Mouse (Mus musculus) MEL (cell line): Measurements from ENCODE around the gene Ttc39d. TPM values are rescaled to one million over a fixed set of nuclear protein-coding genes. Genes with fewer than 3 reads are reported as not detected.

ENCODE experiments used
- DNase-seq: peaks from one replicate; pipeline ENCODE4 v3.0.0; 2011; ENCODE audit warnings: low read depth, low spot score
- H3K27ac ChIP-seq: 2 replicates; pipeline ENCODE4 v1.5.1; 2012; ENCODE audit warnings: low read depth, mild to moderate bottlenecking, control low read depth, low read length, moderate library complexity; ENCODE audit not compliant: control insufficient read depth
- H3K27me3 ChIP-seq, 2 experiments: fragments of 150-350 bp in 1 of 2; sonication (generic) in 1 of 2; 2 replicates each; pipeline ENCODE4 v1.6.1; 2012; ENCODE audit warnings: low read length in 2 of 2, mild to moderate bottlenecking in 2 of 2, improper control_type of control experiment in 1 of 2, moderate library complexity in 1 of 2; ENCODE audit not compliant: insufficient read depth in 2 of 2, control insufficient read depth in 1 of 2
- H3K36me3 ChIP-seq, 2 experiments: 2 replicates each; pipeline ENCODE4 v1.6.1; 2012 to 2014; ENCODE audit warnings: low read length in 2 of 2, improper control_type of control experiment in 1 of 2, inconsistent platforms in 1 of 2, mild to moderate bottlenecking in 1 of 2; ENCODE audit not compliant: insufficient read depth in 2 of 2, control insufficient read depth in 1 of 2
- H3K4me1 ChIP-seq, 2 experiments: fragments of 150-350 bp in 1 of 2; sonication (generic) in 1 of 2; 2 replicates each; pipeline ENCODE4 v1.6.1; 2012; ENCODE audit warnings: low read length in 2 of 2, improper control_type of control experiment in 1 of 2, mild to moderate bottlenecking in 1 of 2; ENCODE audit not compliant: insufficient read depth in 2 of 2, control insufficient read depth in 1 of 2
- H3K4me3 ChIP-seq, 2 experiments: fragments of 150-350 bp in 1 of 2; sonication (generic) in 1 of 2; 2 replicates each; pipeline ENCODE4 v1.5.1; 2012; ENCODE audit warnings: low read depth in 2 of 2, low read length in 2 of 2, mild to moderate bottlenecking in 2 of 2, moderate library complexity in 2 of 2, control low read depth in 1 of 2, improper control_type of control experiment in 1 of 2; ENCODE audit not compliant: control insufficient read depth in 1 of 2, insufficient read depth in 1 of 2
- H3K79me2 ChIP-seq: 2 replicates; pipeline ENCODE4 v1.6.1; 2012; ENCODE audit warnings: mild to moderate bottlenecking, low read length, moderate library complexity; ENCODE audit not compliant: control insufficient read depth, poor library complexity, insufficient read depth
- H3K9ac ChIP-seq: 2 replicates; pipeline ENCODE4 v1.6.1; 2012; ENCODE audit warnings: low read depth, mild to moderate bottlenecking, control low read depth, low read length, moderate library complexity; ENCODE audit not compliant: control insufficient read depth, poor library complexity, severe bottlenecking
- H3K9me3 ChIP-seq: fragments of 150-350 bp; sonication (generic); replicated peaks from 2 replicates; pipeline ENCODE4 v1.6.1; 2012; ENCODE audit warnings: mild to moderate bottlenecking, low read length, improper control_type of control experiment, moderate library complexity; ENCODE audit not compliant: insufficient read depth
- CHD1 ChIP-seq: IDR thresholded peaks from 2 replicates; pipeline ENCODE4 v1.6.1; 2012; ENCODE audit warnings: low read depth, mild to moderate bottlenecking, inconsistent platforms, low read length, improper control_type of control experiment
- CTCF ChIP-seq, 3 experiments: IDR thresholded peaks in 2 of 3; conservative IDR thresholded peaks in 1 of 3; 2 replicates each; pipeline ENCODE4 v1.5.1; 2011 to 2012; ENCODE audit warnings: low read length in 3 of 3, low read depth in 2 of 3, mild to moderate bottlenecking in 2 of 3, improper control_type of control experiment in 1 of 3, inconsistent platforms in 1 of 3, mixed read lengths in 1 of 3, moderate library complexity in 1 of 3; ENCODE audit not compliant: control insufficient read depth in 1 of 3, insufficient read depth in 1 of 3, poor library complexity in 1 of 3, severe bottlenecking in 1 of 3
- E2F4 ChIP-seq: IDR thresholded peaks from 2 replicates; pipeline ENCODE4 v1.6.1; 2011; ENCODE audit warnings: low read depth, low read length, improper control_type of control experiment, borderline replicate concordance
- ELF1 ChIP-seq: IDR thresholded peaks from 2 replicates; pipeline ENCODE4 v1.6.1; 2014; ENCODE audit warnings: low read depth, mild to moderate bottlenecking, inconsistent platforms, low read length, improper control_type of control experiment, moderate library complexity
- KAT2A ChIP-seq: conservative IDR thresholded peaks from 2 replicates; pipeline ENCODE4 v1.6.1; 2012; ENCODE audit warnings: low read depth, low read length, improper control_type of control experiment, inconsistent platforms
- MYB ChIP-seq: IDR thresholded peaks from 2 replicates; pipeline ENCODE4 v1.6.1; 2011; ENCODE audit warnings: mild to moderate bottlenecking, low read depth, low read length, improper control_type of control experiment
- POLR2A ChIP-seq, 2 experiments: IDR thresholded peaks; 2 replicates each; pipeline ENCODE4 v1.6.1; 2011 to 2012; ENCODE audit warnings: low read length in 2 of 2, mild to moderate bottlenecking in 2 of 2, control low read depth in 1 of 2, improper control_type of control experiment in 1 of 2, low read depth in 1 of 2, moderate library complexity in 1 of 2; ENCODE audit not compliant: control insufficient read depth in 1 of 2, insufficient read depth in 1 of 2, poor library complexity in 1 of 2
- POLR2AphosphoS2 ChIP-seq: IDR thresholded peaks from 2 replicates; pipeline ENCODE4 v1.6.1; 2011; ENCODE audit warnings: low read length, improper control_type of control experiment
- RAD21 ChIP-seq: IDR thresholded peaks from 2 replicates; pipeline ENCODE4 v1.6.1; 2011; ENCODE audit warnings: mild to moderate bottlenecking, low read depth, low read length, improper control_type of control experiment
- RCOR1 ChIP-seq: IDR thresholded peaks from 2 replicates; pipeline ENCODE4 v1.6.1; 2012; ENCODE audit warnings: low read depth, mild to moderate bottlenecking, inconsistent platforms, low read length, improper control_type of control experiment
- SIN3A ChIP-seq: IDR thresholded peaks from 2 replicates; pipeline ENCODE4 v1.6.1; 2012; ENCODE audit warnings: low read length, improper control_type of control experiment, inconsistent platforms
- SMC3 ChIP-seq: IDR thresholded peaks from 2 replicates; pipeline ENCODE4 v1.6.1; 2011; ENCODE audit warnings: low read depth, low read length, improper control_type of control experiment
- TBP ChIP-seq: IDR thresholded peaks from 2 replicates; pipeline ENCODE4 v1.8.0; 2011; ENCODE audit warnings: low read depth, low read length, improper control_type of control experiment
- USF1 ChIP-seq: IDR thresholded peaks from 2 replicates; pipeline ENCODE4 v1.6.1; 2014; ENCODE audit warnings: low read depth, mild to moderate bottlenecking, inconsistent platforms, low read length, improper control_type of control experiment, moderate library complexity
- USF2 ChIP-seq, 2 experiments: IDR thresholded peaks; 2 replicates each; pipeline ENCODE4 v1.6.1; 2011 to 2012; ENCODE audit warnings: improper control_type of control experiment in 2 of 2, low read length in 2 of 2, borderline replicate concordance in 1 of 2, inconsistent platforms in 1 of 2, low read depth in 1 of 2, mild to moderate bottlenecking in 1 of 2; ENCODE audit not compliant: insufficient read depth in 1 of 2
- ZNF384 ChIP-seq: IDR thresholded peaks from 2 replicates; pipeline ENCODE4 v1.6.1; 2012; ENCODE audit warnings: low read depth, mild to moderate bottlenecking, inconsistent platforms, low read length, improper control_type of control experiment
- polyA plus RNA-seq, 2 experiments: library from polyadenylated mRNA; stranded (reverse) in 1 of 2; unstranded in 1 of 2; fragments of >175 nt in 1 of 2; fragments of >200 nt in 1 of 2; gene quantifications; 2 replicates each; pipeline versions ENCODE4 v1.2.1 to v1.2.4; 2012; ENCODE audit warnings: low replicate concordance in 2 of 2, low read depth in 1 of 2; ENCODE audit not compliant: insufficient read length in 2 of 2, insufficient read depth in 1 of 2, missing spikeins in 1 of 2
- total RNA-seq: library from RNA; depleted of rRNA; stranded (reverse); fragments of 300-350 nt; gene quantifications from 2 replicates; pipeline ENCODE4 v1.2.3, GENCODE M21; 2012

Gene Ttc39d
- total and polyA plus RNA-seq, 3 experiments: not detected

- no peaks in the 10 kb centered on the region for H3K27me3 ChIP-seq
- DNase-seq: peak; percentile 45
- TF ChIP-seq SMC3 (peak; percentile 37), RAD21 (peak; percentile 62), TBP (no peak), CTCF (IDR thresholded peaks at IDR 0.05 in 2 of 3, conservative IDR thresholded peaks at IDR 0.05 in 1 of 3; ENCODE audit: control insufficient read depth in 1 of 3, insufficient read depth in 1 of 3, low read depth in 2 of 3, low read length in 3 of 3, poor library complexity in 1 of 3, severe bottlenecking in 1 of 3) (peak in 2 of 3 experiments; percentile 30 to 61; a peak in 3 of 6 replicates), MYB (no peak), ZNF384 (peak; percentile 21; the same call in 1 of the 2 replicates)
- no peak overlapping the region for H3K9ac ChIP-seq
- H3K9me3 ChIP-seq: no peaks in the 10 kb centered on the region
- no peak overlapping the region for H3K27ac ChIP-seq
- no peak overlapping the region for H3K4me3 ChIP-seq
- H3K4me1 ChIP-seq: no peaks in the 10 kb centered on the region
- H3K79me2 ChIP-seq: no peaks in the 10 kb centered on the region
- no peaks in the 10 kb centered on the region; a peak in 1 of 4 replicates for H3K36me3 ChIP-seq
Observed at GRCm38 (mm10) chr17:80193075-80193474, 14.2 kb upstream of the Ttc39d start.

- H3K9ac ChIP-seq: no peak overlapping the region
- peaks cover 6% of the 10 kb centered on the region for H3K79me2 ChIP-seq
- H3K4me1 ChIP-seq: no peaks in the 10 kb centered on the region; a peak in 1 of 4 replicates
- H3K9me3 ChIP-seq: no peaks in the 10 kb centered on the region
- H3K27me3 ChIP-seq: no peaks in the 10 kb centered on the region
- TF ChIP-seq RCOR1: no peak
- TF ChIP-seq SIN3A: no peak
- TF ChIP-seq E2F4: no peak
- TF ChIP-seq USF2 (IDR thresholded peaks at IDR 0.05; ENCODE audit: borderline replicate concordance in 1 of 2, insufficient read depth in 1 of 2, low read depth in 1 of 2, low read length in 2 of 2): no peak
- no peak for TF ChIP-seq USF1
- TF ChIP-seq CHD1: no peak
- TF ChIP-seq POLR2A (IDR thresholded peaks at IDR 0.05; ENCODE audit: control insufficient read depth in 1 of 2, insufficient read depth in 1 of 2, low read depth in 1 of 2, low read length in 2 of 2, poor library complexity in 1 of 2): peak in 1 of 2 experiments; percentile 53; a peak in 1 of 4 replicates
- 0 out of 2 replicates have a peak, but pooled peaks have one; percentile 37 for TF ChIP-seq MYB
- peak; percentile 69 for TF ChIP-seq POLR2AphosphoS2
- H3K4me3 ChIP-seq: no peak overlapping the region
- H3K27ac ChIP-seq: no peak overlapping the region
- peaks cover 21 to 33% of the 10 kb centered on the region in 2 experiments for H3K36me3 ChIP-seq
- DNase-seq: peak; percentile 37
Observed at GRCm38 (mm10) chr17:80199160-80199778, 8.0 kb upstream of the Ttc39d start.

GRCm38 (mm10) chr17:80205657-80206056 is 1.6 kb upstream of the Ttc39d start:
- Histone ChIP-seq H3K79me2 (peaks cover 30% of the 10 kb centered on the region), H3K4me1 (peaks cover 0 to 10% of the 10 kb centered on the region in 2 experiments; a peak in 3 of 4 replicates), H3K9ac (peak overlapping the region; percentile 100), H3K27me3 (no peaks in the 10 kb centered on the region), H3K36me3 (peaks cover 42 to 48% of the 10 kb centered on the region in 2 experiments), H3K4me3 (peak overlapping the region; percentile 62 to 98), H3K27ac (peak overlapping the region; percentile 13; the same call in 1 of the 2 replicates), H3K9me3 (no peaks in the 10 kb centered on the region)
- TF ChIP-seq ELF1 (no peak), SIN3A (peak; percentile 8; the same call in 1 of the 2 replicates), RCOR1 (no peak), CHD1 (0 out of 2 replicates have a peak, but pooled peaks have one; percentile 43), KAT2A (no peak), RAD21 (no peak)
- peak; percentile 25 for DNase-seq
